Mouse (Mus musculus): ENCODE measurements at regions not wholly inside any gene's neighbourhood (a gene's known extent, or its start where the extent isn't known, plus 50 kb on each side); places are given as distances from the start of the nearest gene placed in this dataset.

- no peak for DNase-seq (ENCODE audit: low read depth, low spot score)
Observed at GRCm38 (mm10) chr10:56587205-56587604, 210.1 kb downstream of the Gja1 start.

- no peak for DNase-seq (ENCODE audit: low read depth, low spot score)
Observed at GRCm38 (mm10) chr10:56597382-56597781, 220.3 kb downstream of the Gja1 start.

GRCm38 (mm10) chr10:56598191-56598590, 221.1 kb downstream of the Gja1 start:
- DNase-seq (ENCODE audit: low read depth, low spot score): no peak

GRCm38 (mm10) chr10:56599923-56600322, 222.8 kb downstream of the Gja1 start:
- DNase-seq (ENCODE audit: low read depth, low spot score): no peak

GRCm38 (mm10) chr10:56611564-56612288, 234.6 kb downstream of the Gja1 start:
- no peak for DNase-seq (ENCODE audit: low read depth, low spot score)

GRCm38 (mm10) chr10:56642656-56643055, 265.5 kb downstream of the Gja1 start:
- DNase-seq (ENCODE audit: low read depth, low spot score): no peak

GRCm38 (mm10) chr10:56643376-56644135, 266.4 kb downstream of the Gja1 start:
- no peak for DNase-seq (ENCODE audit: low read depth, low spot score)

GRCm38 (mm10) chr10:56660501-56660900, 283.4 kb downstream of the Gja1 start:
- no peak for DNase-seq (ENCODE audit: low read depth, low spot score)

- DNase-seq (ENCODE audit: low read depth, low spot score): no peak
Observed at GRCm38 (mm10) chr10:56673919-56674318, 296.8 kb downstream of the Gja1 start.

GRCm38 (mm10) chr10:56682901-56683300, 305.8 kb downstream of the Gja1 start:
- no peak for DNase-seq (ENCODE audit: low read depth, low spot score)

- DNase-seq (ENCODE audit: low read depth, low spot score): no peak
Observed at GRCm38 (mm10) chr10:56685655-56686250, 308.6 kb downstream of the Gja1 start.

- no peak for DNase-seq (ENCODE audit: low read depth, low spot score)
Observed at GRCm38 (mm10) chr10:56691467-56691866, 314.3 kb downstream of the Gja1 start.

- no peak for DNase-seq (ENCODE audit: low read depth, low spot score)
Observed at GRCm38 (mm10) chr10:56695100-56695499, 318.0 kb downstream of the Gja1 start.

- DNase-seq (ENCODE audit: low read depth, low spot score): no peak
Observed at GRCm38 (mm10) chr10:56700126-56700525, 323.0 kb downstream of the Gja1 start.

- no peak for DNase-seq (ENCODE audit: low read depth, low spot score)
Observed at GRCm38 (mm10) chr10:56708411-56708810, 331.3 kb downstream of the Gja1 start.

GRCm38 (mm10) chr10:56708886-56709285, 331.8 kb downstream of the Gja1 start:
- DNase-seq (ENCODE audit: low read depth, low spot score): no peak

- no peak for DNase-seq (ENCODE audit: low read depth, low spot score)
Observed at GRCm38 (mm10) chr10:56712611-56713105, 335.5 kb downstream of the Gja1 start.

- DNase-seq (ENCODE audit: low read depth, low spot score): no peak
Observed at GRCm38 (mm10) chr10:56737073-56737472, 359.9 kb downstream of the Gja1 start.

- no peak for DNase-seq (ENCODE audit: low read depth, low spot score)
Observed at GRCm38 (mm10) chr10:56739621-56740020, 362.5 kb downstream of the Gja1 start.

- DNase-seq (ENCODE audit: low read depth, low spot score): no peak
Observed at GRCm38 (mm10) chr10:56752134-56752533, 375.0 kb downstream of the Gja1 start.

GRCm38 (mm10) chr10:56753576-56753975, 376.4 kb downstream of the Gja1 start:
- DNase-seq (ENCODE audit: low read depth, low spot score): no peak

- DNase-seq (ENCODE audit: low read depth, low spot score): no peak
Observed at GRCm38 (mm10) chr10:56754546-56755175, 377.5 kb downstream of the Gja1 start.
